Mouse (Mus musculus): ENCODE results near the gene Il12a. TPM values are rescaled to one million over a fixed set of nuclear protein-coding genes. Genes with fewer than 3 reads are reported as not detected.

Gene Il12a
- under 1 TPM in 1 of 2 experiments, not detected in 1; 0.52 TPM for total RNA-seq (2023)

GRCm38 (mm10) chr3:68690344-68690743 lies at the start of gene Il12a:
Il12a (plus strand) TSS chr3:68690644.

Other genes with a start within 250 kb of the Il12a start
- gene 1110032F04Rik, start 178.9 kb downstream of the Il12a start, total RNA-seq (2023) = not detected

Measured in monocyte, adult 59 days (primary cell).